Mouse (Mus musculus) CH12.LX (cell line): ENCODE results near the gene Chaf1a.

Experiments used
- CTCF ChIP-seq, 2 experiments: IDR thresholded peaks in 1 of 2; conservative IDR thresholded peaks in 1 of 2; 2 replicates each; pipeline ENCODE4 v1.5.1; 2011 to 2012; ENCODE audit warnings: low read depth in 2 of 2, low read length in 2 of 2, improper control_type of control experiment in 1 of 2, inconsistent platforms in 1 of 2, mild to moderate bottlenecking in 1 of 2, moderate library complexity in 1 of 2
- IRF4 ChIP-seq: IDR thresholded peaks from 2 replicates; pipeline ENCODE4 v1.6.1; 2014; ENCODE audit warnings: low read depth, mild to moderate bottlenecking, inconsistent platforms, low read length, improper control_type of control experiment

- no peak for TF ChIP-seq CTCF (conservative IDR thresholded peaks at IDR 0.05 in 1 of 2, IDR thresholded peaks at IDR 0.05 in 1 of 2; ENCODE audit: low read depth in 2 of 2, low read length in 2 of 2)
- TF ChIP-seq IRF4 = no peak
Observed at GRCm38 (mm10) chr17:56062081-56062480, 21.8 kb downstream of the Chaf1a start.
